ENCODE assay signal across 15 mouse cellular contexts in the genomic region with DNA sequence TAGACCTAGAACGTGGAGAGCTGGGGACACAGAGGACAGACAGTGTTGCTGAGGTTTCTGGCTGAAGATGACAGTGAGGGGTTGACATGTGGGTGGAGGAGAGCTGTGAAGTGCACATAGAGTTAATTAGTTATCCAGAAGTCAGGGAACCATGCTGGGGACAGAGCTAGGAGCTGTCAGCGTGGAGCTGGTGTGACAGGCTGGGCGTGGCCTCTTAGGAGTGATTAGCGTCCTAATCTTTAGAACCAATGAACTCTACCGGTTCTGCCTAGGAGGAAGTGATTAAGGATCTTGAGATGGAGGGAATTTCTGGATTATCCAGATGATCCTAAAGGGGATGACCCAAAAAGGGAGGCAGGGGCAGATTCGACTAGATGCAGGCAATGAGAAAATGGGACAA. TPM values are rescaled to one million over a fixed set of nuclear protein-coding genes. Genes with fewer than 3 reads are reported as not detected.
DNase-seq lines count a peak whose midpoint lies in the region; ATAC-seq lines count a peak whose summit lies in the region.
"Had no signal": no experiment of that assay in that cellular context is flagged by ENCODE, and none has a peak within 500 bp of the region (broad histone marks: within the 10 kb centered on the region; RNA-seq: fewer than 3 reads in every experiment).

No protein-coding gene starts in this region.

- 49% methylated on average over 6 of the region's 6 CpGs for WGBS in kidney, embryonic 15.5 days
- 22% methylated on average over 6 of the region's 6 CpGs for WGBS in liver, embryonic 16.5 days (ENCODE audit: insufficient replicate concordance)

- peaks cover 17% of the 10 kb centered on the region for H3K4me1 ChIP-seq in kidney, embryonic 15.5 days
- H3K4me1 ChIP-seq in liver, embryonic 16.5 days (ENCODE audit: control insufficient read depth, low read depth, low read length) = no peaks in the 10 kb centered on the region; the same call in 1 of the 2 replicates
- H3K4me1 ChIP-seq: midbrain, embryonic 12.5 days; neural tube, embryonic 12.5 days had no signal

- H3K36me3 ChIP-seq in kidney, embryonic 15.5 days = no peaks in the 10 kb centered on the region
- no peaks in the 10 kb centered on the region for H3K36me3 ChIP-seq in liver, embryonic 16.5 days (ENCODE audit: control insufficient read depth, insufficient read depth)
- H3K36me3 ChIP-seq: midbrain, embryonic 12.5 days; neural tube, embryonic 12.5 days had no signal

- peak overlapping the region; percentile 14; the same call in 1 of the 2 replicates for H3K4me2 ChIP-seq in kidney, embryonic 15.5 days
- H3K4me2 ChIP-seq in liver, embryonic 16.5 days (ENCODE audit: low read depth, low read length) = 0 out of 2 replicates have a peak overlapping the region, but pooled peaks have one; percentile 4
- H3K4me2 ChIP-seq: midbrain, embryonic 12.5 days; neural tube, embryonic 12.5 days had no signal

- H3K9me3 ChIP-seq in kidney, embryonic 15.5 days (replicated peaks) = no peaks in the 10 kb centered on the region
- H3K9me3 ChIP-seq in liver, embryonic 16.5 days (replicated peaks; ENCODE audit: control insufficient read depth, low read length) = no peaks in the 10 kb centered on the region
- H3K9me3 ChIP-seq: midbrain, embryonic 12.5 days; neural tube, embryonic 12.5 days had no signal

- H3K9ac ChIP-seq in kidney, embryonic 15.5 days = no peak overlapping the region
- H3K9ac ChIP-seq in liver, embryonic 16.5 days (ENCODE audit: low read depth, low read length) = no peak overlapping the region
- H3K9ac ChIP-seq: forebrain, postnatal 0 days; midbrain, embryonic 12.5 days; neural tube, embryonic 12.5 days had no signal

- DNase-seq in embryo, embryonic 10 days (ENCODE audit: low spot score) = peak; percentile 19
- no peak for DNase-seq in embryo, embryonic 10.5 days (ENCODE audit: low spot score)
- no peak for DNase-seq in kidney, adult 9 months
- no peak for DNase-seq in cerebellum, postnatal 36 days
- DNase-seq in left cerebral cortex, adult 18-20 months (ENCODE audit: low spot score in 2 of 2) = no peak
- DNase-seq: adrenal gland, postnatal 10 days; forebrain, postnatal 0 days; right cerebral cortex, adult 18-20 months had no signal

- H3K4me3 ChIP-seq in kidney, embryonic 15.5 days (replicated peaks) = no peak overlapping the region
- H3K4me3 ChIP-seq in liver, embryonic 16.5 days (ENCODE audit: low read depth, low read length) = no peak overlapping the region
- H3K4me3 ChIP-seq: layer of hippocampus, adult 2 months; midbrain, embryonic 12.5 days; neural tube, embryonic 12.5 days had no signal

- ATAC-seq in kidney, embryonic 15.5 days (replicated peaks; ENCODE audit: low FRiP score) = 0 out of 2 replicates have a peak, but pooled peaks have one; percentile 34
- 0 out of 2 replicates have a peak, but pooled peaks have one; percentile 6 for ATAC-seq in common myeloid progenitor, adult 5-6 weeks (replicated peaks; ENCODE audit: low read depth, poor library complexity, severe bottlenecking)
- no peak for ATAC-seq in liver, embryonic 16.5 days (ENCODE audit: low read depth)
- ATAC-seq: forebrain, postnatal 0 days; lung, postnatal 0 days had no signal

- peak overlapping the region; percentile 49 for H3K27ac ChIP-seq in kidney, embryonic 15.5 days
- no peak overlapping the region for H3K27ac ChIP-seq in liver, embryonic 16.5 days (ENCODE audit: low read length)
- H3K27ac ChIP-seq: midbrain, embryonic 12.5 days; neural tube, embryonic 12.5 days had no signal

- H3K27me3 ChIP-seq in kidney, embryonic 15.5 days = no peaks in the 10 kb centered on the region
- H3K27me3 ChIP-seq in liver, embryonic 16.5 days (ENCODE audit: control insufficient read depth, insufficient read depth, low read depth, low read length) = no peaks in the 10 kb centered on the region
- H3K27me3 ChIP-seq: midbrain, embryonic 12.5 days; neural tube, embryonic 12.5 days had no signal

RNA-seq across cellular contexts. Expression of gene Otulinl, which starts 42.4 kb away (rescaled TPM):
- polyA plus RNA-seq in kidney, embryonic 15.5 days (2015; fragmentation: Nextera tagmentation; extraction: Ambion mirVana) = 26.5 and 30.5 TPM in 2 replicates
- 18.7 and 19.6 TPM in 2 replicates for total RNA-seq in common myeloid progenitor, adult 5-6 weeks (2017)
- 8.8 and 9.5 TPM in 2 replicates for polyA plus RNA-seq in liver, embryonic 16.5 days (2015; fragmentation: Nextera tagmentation; extraction: Ambion mirVana)
- total RNA-seq in left cerebral cortex, adult 18-20 months (2021) = 10 to 100 TPM; 25.1 to 27.8 TPM
